Mouse (Mus musculus): Measurements from ENCODE around the gene Tubb2b. TPM values are rescaled to one million over a fixed set of nuclear protein-coding genes. Genes with fewer than 3 reads are reported as not detected.
A peak's percentile ranks its signal among the peaks of the same experiment; 100 is the strongest.

The Tubb2b gene
- total and polyA plus RNA-seq, 3 experiments: 3.5 to 9.7 (median 3.8) TPM

- Histone ChIP-seq H3K4me1 (ENCODE audit: insufficient read depth, low read depth, low read length) (peaks cover 2% of the 10 kb centered on the region; the same call in 1 of the 2 replicates), H3K9me3 (replicated peaks) (no peaks in the 10 kb centered on the region), H3K4me3 (ENCODE audit: low read depth, low read length) (no peak overlapping the region), H3K27me3 (ENCODE audit: insufficient read depth, low read length) (peaks cover 37% of the 10 kb centered on the region), H3K36me3 (replicated peaks) (no peaks in the 10 kb centered on the region)
- ATAC-seq (ENCODE audit: extremely low read depth, insufficient number of reproducible peaks, low FRiP score, poor library complexity, severe bottlenecking) (no peak), DNase-seq (ENCODE audit: low spot score) (no peak)
- TF ChIP-seq TAL1 (conservative IDR thresholded peaks at IDR 0.05; ENCODE audit: low read depth, low read length) (no peak), GATA2 (IDR thresholded peaks at IDR 0.05; ENCODE audit: borderline replicate concordance, low read depth, low read length) (no peak), CTCF (IDR thresholded peaks at IDR 0.05; ENCODE audit: low read depth, low read length) (no peak), POLR2AphosphoS5 (IDR thresholded peaks at IDR 0.05; ENCODE audit: insufficient replicate concordance, low read depth, low read length) (no peak), GATA1 (IDR thresholded peaks at IDR 0.05; ENCODE audit: borderline replicate concordance, low read length) (no peak)
These were observed 46.1 kb downstream of the Tubb2b start for GRCm38 (mm10) chr13:34084026-34084750.

GRCm38 (mm10) chr13:34081926-34082325 lies 48.3 kb downstream of the Tubb2b start:
- no peak for ATAC-seq (ENCODE audit: extremely low read depth, insufficient number of reproducible peaks, low FRiP score, poor library complexity, severe bottlenecking)
- Histone ChIP-seq H3K4me1 (ENCODE audit: insufficient read depth, low read depth, low read length) (peaks cover 19% of the 10 kb centered on the region), H3K36me3 (replicated peaks) (no peaks in the 10 kb centered on the region), H3K27me3 (ENCODE audit: insufficient read depth, low read length) (peaks cover 28% of the 10 kb centered on the region), H3K9me3 (replicated peaks) (no peaks in the 10 kb centered on the region), H3K4me3 (ENCODE audit: low read depth, low read length) (no peak overlapping the region)
- DNase-seq (ENCODE audit: low spot score): no peak
- TF ChIP-seq POLR2AphosphoS5 (IDR thresholded peaks at IDR 0.05; ENCODE audit: insufficient replicate concordance, low read depth, low read length) (no peak), TAL1 (conservative IDR thresholded peaks at IDR 0.05; ENCODE audit: low read depth, low read length) (no peak), GATA1 (IDR thresholded peaks at IDR 0.05; ENCODE audit: borderline replicate concordance, low read length) (no peak)

GRCm38 (mm10) chr13:34079801-34080200 lies 50.5 kb downstream of the Tubb2b start:
- peaks cover 25% of the 10 kb centered on the region for H3K4me1 ChIP-seq (ENCODE audit: insufficient read depth, low read depth, low read length)
- no peak overlapping the region for H3K4me3 ChIP-seq (ENCODE audit: low read depth, low read length)
- ATAC-seq (ENCODE audit: extremely low read depth, insufficient number of reproducible peaks, low FRiP score, poor library complexity, severe bottlenecking) (no peak), DNase-seq (ENCODE audit: low spot score) (no peak)
- H3K9me3 ChIP-seq (replicated peaks): no peaks in the 10 kb centered on the region
- TF ChIP-seq GATA1 (IDR thresholded peaks at IDR 0.05; ENCODE audit: borderline replicate concordance, low read length) (no peak), CTCF (IDR thresholded peaks at IDR 0.05; ENCODE audit: low read depth, low read length) (no peak), GATA2 (IDR thresholded peaks at IDR 0.05; ENCODE audit: borderline replicate concordance, low read depth, low read length) (no peak), TAL1 (conservative IDR thresholded peaks at IDR 0.05; ENCODE audit: low read depth, low read length) (no peak), POLR2AphosphoS5 (IDR thresholded peaks at IDR 0.05; ENCODE audit: insufficient replicate concordance, low read depth, low read length) (no peak)
- peaks cover 8% of the 10 kb centered on the region for H3K36me3 ChIP-seq (replicated peaks)
- H3K27me3 ChIP-seq (ENCODE audit: insufficient read depth, low read length): peaks cover 20% of the 10 kb centered on the region

GRCm38 (mm10) chr13:34078500-34079280 lies 51.6 kb downstream of the Tubb2b start:
- DNase-seq (ENCODE audit: low spot score) (no peak), ATAC-seq (ENCODE audit: extremely low read depth, insufficient number of reproducible peaks, low FRiP score, poor library complexity, severe bottlenecking) (no peak)
- H3K9me3 ChIP-seq (replicated peaks): no peaks in the 10 kb centered on the region
- H3K4me3 ChIP-seq (ENCODE audit: low read depth, low read length): no peak overlapping the region; the same call in 1 of the 2 replicates
- TF ChIP-seq TAL1 (conservative IDR thresholded peaks at IDR 0.05; ENCODE audit: low read depth, low read length) (no peak), GATA1 (IDR thresholded peaks at IDR 0.05; ENCODE audit: borderline replicate concordance, low read length) (no peak), GATA2 (IDR thresholded peaks at IDR 0.05; ENCODE audit: borderline replicate concordance, low read depth, low read length) (no peak), POLR2AphosphoS5 (IDR thresholded peaks at IDR 0.05; ENCODE audit: insufficient replicate concordance, low read depth, low read length) (no peak), CTCF (IDR thresholded peaks at IDR 0.05; ENCODE audit: low read depth, low read length) (no peak)
- H3K36me3 ChIP-seq (replicated peaks): peaks cover 10% of the 10 kb centered on the region
- H3K4me1 ChIP-seq (ENCODE audit: insufficient read depth, low read depth, low read length): peaks cover 23% of the 10 kb centered on the region
- peaks cover 16% of the 10 kb centered on the region for H3K27me3 ChIP-seq (ENCODE audit: insufficient read depth, low read length)

- H3K4me3 ChIP-seq (ENCODE audit: low read depth, low read length): peak within 1 kb of the TSS; percentile 77
- no peak for TF ChIP-seq CTCF (IDR thresholded peaks at IDR 0.05; ENCODE audit: low read depth, low read length)
- no peak for TF ChIP-seq POLR2AphosphoS5 (IDR thresholded peaks at IDR 0.05; ENCODE audit: insufficient replicate concordance, low read depth, low read length)
- no peak for TF ChIP-seq GATA2 (IDR thresholded peaks at IDR 0.05; ENCODE audit: borderline replicate concordance, low read depth, low read length)
- TF ChIP-seq TAL1 (conservative IDR thresholded peaks at IDR 0.05; ENCODE audit: low read depth, low read length): no peak
- no peak for TF ChIP-seq GATA1 (IDR thresholded peaks at IDR 0.05; ENCODE audit: borderline replicate concordance, low read length)
- H3K9me3 ChIP-seq (replicated peaks): no peaks in the 10 kb centered on the region
- H3K4me1 ChIP-seq (ENCODE audit: insufficient read depth, low read depth, low read length): peaks cover 23% of the 10 kb centered on the region
- H3K27me3 ChIP-seq (ENCODE audit: insufficient read depth, low read length): peaks cover 16% of the 10 kb centered on the region
- DNase-seq (ENCODE audit: low spot score) (peak; percentile 82), ATAC-seq (ENCODE audit: extremely low read depth, insufficient number of reproducible peaks, low FRiP score, poor library complexity, severe bottlenecking) (peak; percentile 74)
- H3K36me3 ChIP-seq (replicated peaks): peaks cover 14% of the 10 kb centered on the region
These were observed 52.6 kb downstream of the Tubb2b start, which contains the start of gene Tubb2a for GRCm38 (mm10) chr13:34077492-34078271. Gene Tubb2a (minus strand): TSS chr13:34078007.

Other genes with a start within 250 kb of the Tubb2b start
- not detected in 2 replicates for gene Serpinb6c, start 224.8 kb downstream of the Tubb2b start, total RNA-seq (2014; fragmentation: Nextera tagmentation)
- not detected in 2 replicates for gene Serpinb6c, start 224.8 kb downstream of the Tubb2b start, total RNA-seq (2017)
- gene Serpinb6c, start 224.8 kb downstream of the Tubb2b start, polyA plus RNA-seq (2012): not detected in 2 replicates
- gene Nqo2, start 165.8 kb downstream of the Tubb2b start, total RNA-seq (2014; fragmentation: Nextera tagmentation): 11.8 and 13.8 TPM in 2 replicates
- 12.4 and 13.1 TPM in 2 replicates for gene Nqo2, start 165.8 kb downstream of the Tubb2b start, total RNA-seq (2017)
- 0.29 and 0.55 TPM in 2 replicates for gene Nqo2, start 165.8 kb downstream of the Tubb2b start, polyA plus RNA-seq (2012)
- 27.8 and 35.0 TPM in 2 replicates for gene Ripk1, start 128.1 kb downstream of the Tubb2b start, total RNA-seq (2014; fragmentation: Nextera tagmentation)
- gene Ripk1, start 128.1 kb downstream of the Tubb2b start, total RNA-seq (2017): 40.3 and 41.6 TPM in 2 replicates
- 6.7 and 9.7 TPM in 2 replicates for gene Ripk1, start 128.1 kb downstream of the Tubb2b start, polyA plus RNA-seq (2012)
- gene Serpinb6a, start 127.7 kb downstream of the Tubb2b start, total RNA-seq (2014; fragmentation: Nextera tagmentation): 12.1 and 22.7 TPM in 2 replicates
- 9.8 and 10.9 TPM in 2 replicates for gene Serpinb6a, start 127.7 kb downstream of the Tubb2b start, total RNA-seq (2017)
- gene Serpinb6a, start 127.7 kb downstream of the Tubb2b start, polyA plus RNA-seq (2012): 2.1 and 3.8 TPM in 2 replicates
- 33.3 and 40.9 TPM in 2 replicates for gene Bphl, start 92.9 kb downstream of the Tubb2b start, total RNA-seq (2014; fragmentation: Nextera tagmentation)
- 30.5 and 36.7 TPM in 2 replicates for gene Bphl, start 92.9 kb downstream of the Tubb2b start, total RNA-seq (2017)
- gene Bphl, start 92.9 kb downstream of the Tubb2b start, polyA plus RNA-seq (2012): 11.2 and 13.6 TPM in 2 replicates
- 2.5 and 4.4 TPM in 2 replicates for gene Tubb2a, start 52.5 kb downstream of the Tubb2b start, total RNA-seq (2014; fragmentation: Nextera tagmentation)
- gene Tubb2a, start 52.5 kb downstream of the Tubb2b start, total RNA-seq (2017): 63.8 and 86.5 TPM in 2 replicates
- gene Tubb2a, start 52.5 kb downstream of the Tubb2b start, polyA plus RNA-seq (2012): 8.5 and 16.7 TPM in 2 replicates
- gene Psmg4, start 32.5 kb upstream of the Tubb2b start, total RNA-seq (2014; fragmentation: Nextera tagmentation): 5.9 and 13.4 TPM in 2 replicates
- gene Psmg4, start 32.5 kb upstream of the Tubb2b start, total RNA-seq (2017): 126 and 143 TPM in 2 replicates
- 22.7 and 38.1 TPM in 2 replicates for gene Psmg4, start 32.5 kb upstream of the Tubb2b start, polyA plus RNA-seq (2012)
- 24.9 and 68.0 TPM in 2 replicates for gene Slc22a23, start 214.7 kb upstream of the Tubb2b start, total RNA-seq (2014; fragmentation: Nextera tagmentation)
- 14.7 and 18.0 TPM in 2 replicates for gene Slc22a23, start 214.7 kb upstream of the Tubb2b start, total RNA-seq (2017)
- 43.8 and 49.3 TPM in 2 replicates for gene Slc22a23, start 214.7 kb upstream of the Tubb2b start, polyA plus RNA-seq (2012)

Data from G1E (cell line).